Mouse (Mus musculus) liver, postnatal 0 days (tissue): ENCODE measurements at regions not wholly inside any gene's neighbourhood (a gene's known extent, or its start where the extent isn't known, plus 50 kb on each side); places are given as distances from the start of the nearest gene placed in this dataset.

Experiments used
- CTCF ChIP-seq: sonication (generic); IDR thresholded peaks from 2 replicates; pipeline ENCODE4 v1.5.1; 2016; ENCODE audit warnings: antibody characterized with exemption, low read depth
- EP300 ChIP-seq: IDR thresholded peaks from 2 replicates; pipeline ENCODE4 v1.6.1; 2016; ENCODE audit warnings: antibody characterized with exemption, low read depth, mild to moderate bottlenecking

GRCm38 (mm10) chr3:81836478-81836877 is 95.9 kb upstream of the Ctso start:
- TF ChIP-seq CTCF: no peak
- TF ChIP-seq EP300: no peak
